Mouse (Mus musculus): Measurements from ENCODE around the gene Cntnap5c.

Cntnap5c gene

GRCm38 (mm10) chr17:58004491-58004890, 235.1 kb downstream of the Cntnap5c start:
- no peak for DNase-seq

- peak in 1 of 2 experiments; percentile 4 for DNase-seq
Observed at GRCm38 (mm10) chr17:58041178-58041577, 271.8 kb downstream of the Cntnap5c start.

GRCm38 (mm10) chr17:58045149-58045548, 275.8 kb downstream of the Cntnap5c start:
- DNase-seq: no peak

- DNase-seq: no peak
Observed at GRCm38 (mm10) chr17:58069912-58070311, 300.5 kb downstream of the Cntnap5c start.

- DNase-seq: no peak
Observed at GRCm38 (mm10) chr17:58082676-58083075, 313.3 kb downstream of the Cntnap5c start.

GRCm38 (mm10) chr17:58104505-58104904, 335.1 kb downstream of the Cntnap5c start:
- DNase-seq: no peak

GRCm38 (mm10) chr17:58107901-58108300, 338.5 kb downstream of the Cntnap5c start:
- DNase-seq: no peak

GRCm38 (mm10) chr17:58108335-58108734, 339.0 kb downstream of the Cntnap5c start:
- no peak for DNase-seq

GRCm38 (mm10) chr17:58187171-58187570, 417.8 kb downstream of the Cntnap5c start:
- no peak for DNase-seq

- no peak for DNase-seq
Observed at GRCm38 (mm10) chr17:58201148-58201547, 431.8 kb downstream of the Cntnap5c start.

- DNase-seq: no peak
Observed at GRCm38 (mm10) chr17:58268058-58268457, 498.7 kb downstream of the Cntnap5c start.

- DNase-seq: no peak
Observed at GRCm38 (mm10) chr17:58351310-58351709, 581.9 kb downstream of the Cntnap5c start.

- DNase-seq: no peak
Observed at GRCm38 (mm10) chr17:58356224-58356623, 586.9 kb downstream of the Cntnap5c start.

- DNase-seq: no peak
Observed at GRCm38 (mm10) chr17:58363582-58364267, 594.4 kb downstream of the Cntnap5c start.

- no peak for DNase-seq
Observed at GRCm38 (mm10) chr17:58370089-58370488, 600.7 kb downstream of the Cntnap5c start.

- no peak for DNase-seq
Observed at GRCm38 (mm10) chr17:58407769-58408168, 638.4 kb downstream of the Cntnap5c start.

GRCm38 (mm10) chr17:58408756-58409155, 639.4 kb downstream of the Cntnap5c start:
- DNase-seq: no peak

GRCm38 (mm10) chr17:58437443-58437842, 668.1 kb downstream of the Cntnap5c start:
- DNase-seq: no peak

All from kidney, postnatal 4 days (tissue).